Mouse (Mus musculus) T-cell, adult 66 days (primary cell): ENCODE measurements around the gene 1700021F07Rik. TPM values are rescaled to one million over a fixed set of nuclear protein-coding genes. Genes with fewer than 3 reads are reported as not detected.

ENCODE experiments used
- total RNA-seq, 2 experiments: library from RNA; stranded (reverse); gene quantifications; 3 replicates in 1 of 2; 4 replicates in 1 of 2; pipeline ENCODE4 v1.2.4; 2023

The 1700021F07Rik gene
- not detected for total RNA-seq

GRCm38 (mm10) chr2:173522376-173522775 is at the start of gene 1700021F07Rik:
TSS of gene 1700021F07Rik (plus strand) at chr2:173522586.

Other genes with a start within 250 kb of the 1700021F07Rik start
- gene Pmepa1, start 246.1 kb upstream of the 1700021F07Rik start, total RNA-seq, result 10 to 100 TPM; 10.3 to 20.6 TPM
- not detected for gene Ankrd60, start 55.8 kb downstream of the 1700021F07Rik start, total RNA-seq
- 10 to 100 TPM; 27.3 to 28.1 TPM for gene Rab22a, start 137.2 kb downstream of the 1700021F07Rik start, total RNA-seq
- not detected for gene 1700010B08Rik, start 196.8 kb downstream of the 1700021F07Rik start, total RNA-seq
- 10 to 100 TPM; 42.9 to 43.4 TPM for gene Vapb, start 214.9 kb downstream of the 1700021F07Rik start, total RNA-seq